Mouse (Mus musculus) kidney, postnatal 10 days (tissue): Measurements from ENCODE around the gene Wdtc1.
A peak's percentile ranks its signal among the peaks of the same experiment; 100 is the strongest.

Source experiments
- DNase-seq: peaks from one replicate; pipeline ENCODE4 v3.0.0; 2021; ENCODE audit warnings: mixed read lengths

Wdtc1 gene

GRCm38 (mm10) chr4:133247072-133247471 is 106.2 kb downstream of the Wdtc1 start:
- peak; percentile 77 for DNase-seq

GRCm38 (mm10) chr4:133244289-133244688 is 109.0 kb downstream of the Wdtc1 start:
- no peak for DNase-seq

- DNase-seq, result peak; percentile 65
These were observed 109.7 kb downstream of the Wdtc1 start for GRCm38 (mm10) chr4:133243538-133243937.

GRCm38 (mm10) chr4:133242710-133243109 is 110.6 kb downstream of the Wdtc1 start:
- DNase-seq, result no peak
